Mouse (Mus musculus) limb, embryonic 14.5 days (tissue): Measurements from ENCODE around the gene Lrfn2. TPM values are rescaled to one million over a fixed set of nuclear protein-coding genes. Genes with fewer than 3 reads are reported as not detected.

Experiments
- ATAC-seq: fragments of 200-750 bp; cut with Nextera tagmentation; 2 replicates; pipeline ENCODE4 v1.8.0; 2017; ENCODE audit warnings: low read depth, moderate number of reproducible peaks, moderate TSS enrichment; ENCODE audit not compliant: low FRiP score
- DNase-seq: peaks from one replicate; pipeline ENCODE4 v3.0.0-alpha.2; 2015; ENCODE audit warnings: low spot score
- H3K27ac ChIP-seq: fragments of 300-500 bp; sonication (generic); replicated peaks from 2 replicates; pipeline ENCODE4 v1.5.1; 2014; ENCODE audit warnings: low read depth, mild to moderate bottlenecking, low read length, moderate library complexity, mixed read lengths
- H3K27me3 ChIP-seq: fragments of 300-500 bp; sonication (generic); 2 replicates; pipeline ENCODE4 v1.6.1; 2014; ENCODE audit warnings: low read length, mixed read lengths; ENCODE audit not compliant: control insufficient read depth, insufficient read depth
- H3K36me3 ChIP-seq: fragments of 300-500 bp; sonication (generic); 2 replicates; pipeline ENCODE4 v1.6.1; 2014; ENCODE audit warnings: mild to moderate bottlenecking, low read length, moderate library complexity, mixed read lengths; ENCODE audit not compliant: control insufficient read depth, insufficient read depth
- H3K4me1 ChIP-seq: fragments of 300-500 bp; sonication (generic); 2 replicates; pipeline ENCODE4 v1.6.1; 2014; ENCODE audit warnings: antibody characterized with exemption, low read length, mixed read lengths; ENCODE audit not compliant: control insufficient read depth, insufficient read depth
- H3K4me2 ChIP-seq: fragments of 300-500 bp; sonication (generic); replicated peaks from 2 replicates; pipeline ENCODE4 v1.6.1; 2014; ENCODE audit warnings: low read depth, mild to moderate bottlenecking, low read length, moderate library complexity; ENCODE audit not compliant: severe bottlenecking
- H3K4me3 ChIP-seq: fragments of 300-500 bp; sonication (generic); replicated peaks from 2 replicates; pipeline ENCODE4 v1.5.1; 2014; ENCODE audit warnings: low read length
- H3K9ac ChIP-seq: fragments of 300-500 bp; sonication (generic); 2 replicates; pipeline ENCODE4 v1.6.1; 2014; ENCODE audit warnings: mild to moderate bottlenecking, low read depth, low read length, moderate library complexity; ENCODE audit not compliant: severe bottlenecking
- H3K9me3 ChIP-seq: fragments of 300-500 bp; sonication (generic); 2 replicates; pipeline ENCODE4 v1.6.1; 2016; ENCODE audit warnings: low read length; ENCODE audit not compliant: control insufficient read depth
- POLR2A ChIP-seq: fragments of 200-500 bp; IDR thresholded peaks from 2 replicates; pipeline ENCODE4 v1.8.0; 2012; ENCODE audit warnings: inconsistent platforms, mild to moderate bottlenecking, moderate library complexity, borderline replicate concordance; ENCODE audit not compliant: insufficient read depth, insufficient read length; ENCODE audit errors: extremely low read depth
- WGBS: fragments of 180-500 bp; shearing (Covaris S2); extraction: QIAGEN DNeasy Blood & Tissue Kit; methylation state at CpG from one replicate; pipeline ENCODE4 v1.1.7; 2014; 5-methylcytosine and 5-hydroxymethylcytosine counted together
- polyA plus RNA-seq, 2 experiments: library from polyadenylated mRNA; depleted of rRNA in 1 of 2; stranded (reverse) in 1 of 2; unstranded in 1 of 2; fragments of >200 nt; fragmentation: Nextera tagmentation in 1 of 2; extraction: Ambion mirVana in 1 of 2; gene quantifications; 2 replicates each; pipeline versions ENCODE4 v1.2.1 to v1.2.3; 2012 to 2014

Lrfn2 gene
- polyA plus RNA-seq, 2 experiments: 0.96 to 1.4 TPM

GRCm38 (mm10) chr17:49030841-49031240 is 98.7 kb downstream of the Lrfn2 start:
- TF ChIP-seq POLR2A: no peak
- Histone ChIP-seq H3K9me3 (no peaks in the 10 kb centered on the region), H3K36me3 (no peaks in the 10 kb centered on the region), H3K9ac (no peak overlapping the region), H3K4me2 (no peak overlapping the region), H3K27ac (no peak overlapping the region), H3K4me1 (peaks cover 18% of the 10 kb centered on the region), H3K4me3 (no peak overlapping the region), H3K27me3 (no peaks in the 10 kb centered on the region)
- ATAC-seq (no peak), DNase-seq (no peak)
- WGBS: 88% methylated on average over 5 of the region's 5 CpGs

- no peaks in the 10 kb centered on the region for H3K27me3 ChIP-seq
- peak; percentile 46; the same call in 1 of the 2 replicates for ATAC-seq
- H3K36me3 ChIP-seq: no peaks in the 10 kb centered on the region
- DNase-seq: peak; percentile 66
- H3K9ac ChIP-seq: no peak overlapping the region
- TF ChIP-seq POLR2A: no peak
- H3K4me2 ChIP-seq: no peak overlapping the region
- H3K4me1 ChIP-seq: peaks cover 18% of the 10 kb centered on the region
- H3K9me3 ChIP-seq: no peaks in the 10 kb centered on the region
- H3K27ac ChIP-seq: no peak overlapping the region
- 57% methylated on average over 8 of the region's 8 CpGs for WGBS
- H3K4me3 ChIP-seq: no peak overlapping the region
Measured at GRCm38 (mm10) chr17:49031790-49032189, 99.6 kb downstream of the Lrfn2 start.

GRCm38 (mm10) chr17:49033276-49033675 is 101.1 kb downstream of the Lrfn2 start:
- Histone ChIP-seq H3K36me3 (no peaks in the 10 kb centered on the region), H3K4me3 (no peak overlapping the region), H3K4me2 (no peak overlapping the region), H3K4me1 (peaks cover 18% of the 10 kb centered on the region), H3K9ac (no peak overlapping the region), H3K9me3 (no peaks in the 10 kb centered on the region), H3K27me3 (no peaks in the 10 kb centered on the region), H3K27ac (no peak overlapping the region)
- ATAC-seq (no peak), DNase-seq (peak; percentile 9)
- no peak for TF ChIP-seq POLR2A

- DNase-seq: no peak
- WGBS: 17% methylated on average over 5 of the region's 5 CpGs
- no peaks in the 10 kb centered on the region for H3K9me3 ChIP-seq
Measured at GRCm38 (mm10) chr17:49033686-49034250, 101.6 kb downstream of the Lrfn2 start.

GRCm38 (mm10) chr17:49035052-49035451 is 102.9 kb downstream of the Lrfn2 start:
- Histone ChIP-seq H3K27me3 (no peaks in the 10 kb centered on the region), H3K4me1 (peaks cover 15% of the 10 kb centered on the region), H3K4me2 (no peak overlapping the region), H3K27ac (no peak overlapping the region), H3K9me3 (no peaks in the 10 kb centered on the region), H3K4me3 (no peak overlapping the region), H3K36me3 (no peaks in the 10 kb centered on the region), H3K9ac (no peak overlapping the region)
- no peak for DNase-seq
- no peak for ATAC-seq
- WGBS: 32% methylated on average over 6 of the region's 6 CpGs
- TF ChIP-seq POLR2A: no peak

More at GRCm38 (mm10) chr17:49033686-49034250, 101.6 kb downstream of the Lrfn2 start:
- Histone ChIP-seq H3K27me3 (no peaks in the 10 kb centered on the region), H3K27ac (no peak overlapping the region), H3K4me1 (peaks cover 18% of the 10 kb centered on the region), H3K9ac (no peak overlapping the region), H3K4me2 (no peak overlapping the region), H3K36me3 (no peaks in the 10 kb centered on the region), H3K4me3 (no peak overlapping the region)
- ATAC-seq: no peak
- TF ChIP-seq POLR2A: no peak
